Mouse (Mus musculus) T-helper 2 cell (primary cell): ENCODE measurements around the gene Jakmip3.

Experiments
- in situ Hi-C: fragments of 300-600 bp; cut with MboI, MseI; formaldehyde crosslinking; loops from one replicate; pipeline ENCODE4 v1.15.1; 2025; ENCODE audit warnings: high pct_unique_total_duplicates

The Jakmip3 gene

GRCm38 (mm10) chr7:139093781-139094180, 153.3 kb downstream of the Jakmip3 start:
- in situ Hi-C loops = no loop called here

GRCm38 (mm10) chr7:139094761-139095160, 154.2 kb downstream of the Jakmip3 start:
- in situ Hi-C loops = no loop called here

- in situ Hi-C loops = no loop called here
These were observed 154.8 kb downstream of the Jakmip3 start for GRCm38 (mm10) chr7:139095282-139095681.

GRCm38 (mm10) chr7:139096399-139096798, 155.9 kb downstream of the Jakmip3 start:
- in situ Hi-C loops = no loop called here

- in situ Hi-C loops = no loop called here
These were observed 160.1 kb downstream of the Jakmip3 start for GRCm38 (mm10) chr7:139100531-139101095.

- in situ Hi-C loops = no loop called here
These were observed 160.8 kb downstream of the Jakmip3 start for GRCm38 (mm10) chr7:139101286-139101804.

- in situ Hi-C loops = no loop called here
These were observed 161.3 kb downstream of the Jakmip3 start for GRCm38 (mm10) chr7:139101826-139102225.

- in situ Hi-C loops = no loop called here
These were observed 163.4 kb downstream of the Jakmip3 start for GRCm38 (mm10) chr7:139103960-139104381.

- in situ Hi-C loops = no loop called here
These were observed 164.5 kb downstream of the Jakmip3 start for GRCm38 (mm10) chr7:139105076-139105475.

- in situ Hi-C loops = no loop called here
These were observed 165.2 kb downstream of the Jakmip3 start for GRCm38 (mm10) chr7:139105705-139106104.

GRCm38 (mm10) chr7:139107908-139108650, 167.5 kb downstream of the Jakmip3 start:
- in situ Hi-C loops = no loop called here

GRCm38 (mm10) chr7:139119152-139119774, 178.7 kb downstream of the Jakmip3 start:
- in situ Hi-C loops = no loop called here

- in situ Hi-C loops = loop anchor here (5.0 kb wide), 1 partner anchor 88 kb away; no protein-coding TSS in a partner anchor
These were observed 179.2 kb downstream of the Jakmip3 start for GRCm38 (mm10) chr7:139119775-139120153.

GRCm38 (mm10) chr7:139125881-139126280, 185.4 kb downstream of the Jakmip3 start:
- in situ Hi-C loops = no loop called here

GRCm38 (mm10) chr7:139126549-139126948, 186.0 kb downstream of the Jakmip3 start:
- in situ Hi-C loops = no loop called here

GRCm38 (mm10) chr7:139128994-139129393, 188.5 kb downstream of the Jakmip3 start:
- in situ Hi-C loops = no loop called here

- in situ Hi-C loops = no loop called here
These were observed 189.8 kb downstream of the Jakmip3 start for GRCm38 (mm10) chr7:139130361-139130760.

- in situ Hi-C loops = no loop called here
These were observed 191.0 kb downstream of the Jakmip3 start for GRCm38 (mm10) chr7:139131538-139131937.

GRCm38 (mm10) chr7:139133446-139133845, 192.9 kb downstream of the Jakmip3 start:
- in situ Hi-C loops = no loop called here
